Mouse (Mus musculus) heart, embryonic 10.5 days (tissue): Measurements from ENCODE around the gene Il17rc. TPM values are rescaled to one million over a fixed set of nuclear protein-coding genes. Genes with fewer than 3 reads are reported as not detected.

Experiments
- DNase-seq: peaks from one replicate; pipeline ENCODE4 v3.0.0-alpha.2; 2017; ENCODE audit warnings: low spot score
- H3K27ac ChIP-seq: fragments of 300-500 bp; sonication (generic); 2 replicates; pipeline ENCODE4 v1.5.1; 2016; ENCODE audit warnings: mild to moderate bottlenecking
- H3K27me3 ChIP-seq: fragments of 300-500 bp; sonication (generic); 2 replicates; pipeline ENCODE4 v1.6.1; 2016; ENCODE audit warnings: mild to moderate bottlenecking; ENCODE audit not compliant: poor library complexity, insufficient read depth, severe bottlenecking
- H3K36me3 ChIP-seq: fragments of 300-500 bp; sonication (generic); 2 replicates; pipeline ENCODE4 v1.6.1; 2016; ENCODE audit warnings: mild to moderate bottlenecking, moderate library complexity
- H3K4me1 ChIP-seq: fragments of 300-500 bp; sonication (generic); 2 replicates; pipeline ENCODE4 v1.6.1; 2016; ENCODE audit warnings: mild to moderate bottlenecking
- H3K4me3 ChIP-seq: fragments of 300-500 bp; sonication (generic); 2 replicates; pipeline ENCODE4 v1.5.1; 2016; ENCODE audit warnings: mild to moderate bottlenecking, moderate library complexity
- H3K9me3 ChIP-seq: fragments of 300-500 bp; sonication (generic); 2 replicates; pipeline ENCODE4 v1.6.1; 2016; ENCODE audit warnings: mild to moderate bottlenecking, moderate library complexity
- WGBS: fragments of 180-500 bp; shearing (Covaris S2); methylation state at CpG from one replicate; pipeline ENCODE4 v1.1.7; 2016; 5-methylcytosine and 5-hydroxymethylcytosine counted together
- polyA plus RNA-seq: library from polyadenylated mRNA; unstranded; fragments of >200 nt; fragmentation: Nextera tagmentation; extraction: Ambion mirVana; gene quantifications from 2 replicates; pipeline ENCODE4 v1.2.1, GENCODE M21; 2016

Gene Il17rc
- polyA plus RNA-seq, 1 experiment from 2014 or later = 4.5 TPM

DNA sequence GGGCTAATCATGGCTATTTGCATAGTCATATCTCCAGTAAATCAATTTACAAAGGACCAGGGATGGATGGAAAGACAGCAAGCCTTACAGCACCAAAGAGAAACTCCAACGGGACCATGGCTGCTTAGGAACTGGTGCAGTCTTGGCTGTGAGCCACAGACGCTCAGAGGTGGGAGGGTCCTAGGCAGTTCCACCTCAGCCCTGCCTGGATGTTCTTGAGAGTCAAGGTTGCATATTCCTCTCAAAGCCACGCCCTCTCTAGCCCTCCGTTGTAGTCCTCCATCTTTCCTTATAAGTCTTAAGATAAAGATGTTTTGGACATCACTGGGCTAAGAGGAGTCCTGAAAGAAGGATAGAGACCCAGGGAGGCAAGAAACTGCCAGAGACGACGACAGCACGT, 7.2 kb upstream of the Il17rc start:
- Histone ChIP-seq H3K4me1 (peaks cover 2% of the 10 kb centered on the region), H3K36me3 (no peaks in the 10 kb centered on the region), H3K27ac (no peak overlapping the region), H3K9me3 (no peaks in the 10 kb centered on the region), H3K4me3 (no peak overlapping the region), H3K27me3 (peaks cover 41% of the 10 kb centered on the region; the same call in 1 of the 2 replicates)
- DNase-seq = no peak
- WGBS = 71% methylated on average over 7 of the region's 7 CpGs

DNA sequence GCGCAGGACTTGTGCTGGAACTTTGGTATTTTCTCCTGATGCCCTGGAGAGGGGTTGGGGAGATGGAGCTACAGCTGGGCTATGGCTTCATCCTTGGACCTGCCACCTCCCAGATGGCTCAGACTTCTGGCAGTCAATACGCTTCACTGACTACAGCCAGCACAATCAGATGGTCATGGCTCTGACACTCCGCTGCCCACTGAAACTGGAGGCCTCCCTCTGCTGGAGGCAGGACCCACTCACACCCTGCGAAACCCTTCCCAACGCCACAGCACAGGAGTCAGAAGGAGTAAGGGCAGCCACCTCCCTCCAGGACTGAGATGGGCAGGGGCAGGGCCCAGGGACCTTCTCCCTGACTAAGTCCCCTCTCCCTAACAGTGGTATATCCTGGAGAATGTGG, 5.6 kb upstream of the Il17rc start:
- H3K27me3 ChIP-seq = peaks cover 55% of the 10 kb centered on the region
- no peak overlapping the region for H3K27ac ChIP-seq
- no peaks in the 10 kb centered on the region for H3K36me3 ChIP-seq
- peaks cover 15% of the 10 kb centered on the region for H3K4me1 ChIP-seq
- 53% methylated on average over 5 of the region's 5 CpGs for WGBS
- H3K9me3 ChIP-seq = no peaks in the 10 kb centered on the region
- DNase-seq = no peak
- no peak overlapping the region for H3K4me3 ChIP-seq

DNA sequence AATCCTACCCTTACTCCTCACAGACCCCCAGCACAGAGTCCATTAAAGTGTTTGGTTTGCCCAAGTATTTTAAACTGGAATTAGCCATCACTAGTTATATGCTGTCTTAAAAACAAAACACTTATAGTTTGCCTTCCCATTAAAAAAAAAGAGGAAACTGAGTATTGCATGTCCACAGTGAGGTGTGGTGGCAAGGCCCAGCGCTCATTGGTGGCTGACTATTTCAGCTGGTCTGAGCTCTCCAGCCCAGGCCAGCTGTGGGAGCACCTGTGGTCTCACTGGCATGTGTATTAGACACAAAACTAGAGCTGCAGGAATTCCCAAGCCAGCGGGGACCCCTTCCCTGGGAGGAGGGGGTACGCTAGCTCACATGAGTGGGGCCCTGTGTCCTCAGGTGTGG, 2.7 kb upstream of the Il17rc start:
- no peaks in the 10 kb centered on the region for H3K36me3 ChIP-seq
- no peak overlapping the region for H3K27ac ChIP-seq
- H3K4me3 ChIP-seq = no peak overlapping the region
- no peaks in the 10 kb centered on the region for H3K9me3 ChIP-seq
- no peak for DNase-seq
- H3K27me3 ChIP-seq = peaks cover 79% of the 10 kb centered on the region
- 61% methylated on average over 3 of the region's 3 CpGs for WGBS
- H3K4me1 ChIP-seq = peaks cover 31% of the 10 kb centered on the region

DNA sequence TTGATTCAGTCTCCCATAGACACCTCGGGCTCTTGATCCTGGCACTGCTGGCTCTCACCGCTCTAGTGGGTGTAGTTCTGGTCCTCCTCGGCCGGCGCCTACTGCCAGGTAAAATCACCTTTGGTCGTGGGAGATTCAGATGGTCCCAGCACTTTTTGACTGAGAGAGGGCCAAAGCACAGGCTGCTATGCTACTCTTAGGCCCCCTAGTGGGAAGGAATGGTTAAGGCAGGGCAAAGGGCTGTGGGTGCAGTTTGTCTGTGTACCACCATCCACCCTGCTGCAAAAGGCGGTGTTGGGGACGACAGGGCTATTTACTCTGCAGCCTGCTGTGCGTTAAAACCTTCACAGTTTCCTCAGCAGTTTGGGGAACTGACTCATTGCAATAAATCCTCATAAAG, 2.2 kb upstream of the Il17rc start:
- 6% methylated on average over 9 of the region's 9 CpGs for WGBS
- DNase-seq = peak; percentile 88
- peaks cover 82% of the 10 kb centered on the region for H3K27me3 ChIP-seq
- 0 out of 2 replicates have a peak overlapping the region, but pooled peaks have one; percentile 65 for H3K27ac ChIP-seq
- H3K36me3 ChIP-seq = no peaks in the 10 kb centered on the region
- peaks cover 31% of the 10 kb centered on the region for H3K4me1 ChIP-seq
- peak overlapping the region; percentile 57 for H3K4me3 ChIP-seq
- no peaks in the 10 kb centered on the region for H3K9me3 ChIP-seq

DNA sequence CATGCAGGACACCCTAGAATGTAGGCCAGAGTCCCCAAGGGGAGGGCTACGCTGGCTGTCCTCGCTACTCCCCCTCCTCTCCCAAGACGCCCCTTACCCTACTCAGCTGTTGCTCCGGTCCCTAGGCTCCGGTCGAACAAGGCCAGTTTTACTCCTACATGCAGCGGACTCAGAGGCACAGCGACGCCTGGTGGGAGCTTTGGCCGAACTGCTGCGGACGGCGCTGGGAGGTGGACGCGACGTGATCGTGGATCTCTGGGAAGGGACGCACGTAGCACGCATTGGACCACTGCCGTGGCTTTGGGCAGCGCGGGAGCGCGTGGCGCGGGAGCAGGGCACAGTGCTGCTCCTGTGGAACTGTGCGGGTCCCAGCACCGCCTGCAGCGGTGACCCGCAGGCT, 1.8 kb upstream of the Il17rc start:
- WGBS = 1% methylated on average over 31 of the region's 31 CpGs
- H3K27me3 ChIP-seq = peaks cover 82% of the 10 kb centered on the region
- H3K4me1 ChIP-seq = peaks cover 31% of the 10 kb centered on the region
- peak; percentile 86 for DNase-seq
- H3K4me3 ChIP-seq = peak overlapping the region; percentile 57
- no peaks in the 10 kb centered on the region for H3K36me3 ChIP-seq
- no peaks in the 10 kb centered on the region for H3K9me3 ChIP-seq
- peak overlapping the region; percentile 65 for H3K27ac ChIP-seq

DNA sequence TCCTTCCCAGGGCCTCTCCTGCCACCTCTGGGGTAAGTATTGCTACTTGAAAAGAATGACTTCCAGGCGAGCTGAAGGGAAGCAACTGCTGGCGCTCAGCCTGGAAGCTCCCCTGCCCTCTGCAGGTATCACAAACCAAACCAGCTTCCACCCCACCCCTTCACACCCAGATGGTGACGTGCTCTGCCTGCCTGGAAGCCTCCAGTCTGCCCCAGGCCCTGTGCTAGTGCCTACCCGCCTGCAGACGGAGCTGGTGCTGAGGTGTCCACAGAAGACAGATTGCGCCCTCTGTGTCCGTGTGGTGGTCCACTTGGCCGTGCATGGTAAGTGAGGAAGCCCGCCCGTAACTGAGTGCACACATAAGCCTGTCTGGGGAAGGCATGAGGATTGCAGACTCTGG, 834 bp downstream of the Il17rc start:
- 61% methylated on average over 10 of the region's 10 CpGs for WGBS
- Histone ChIP-seq H3K36me3 (no peaks in the 10 kb centered on the region), H3K27me3 (peaks cover 75% of the 10 kb centered on the region), H3K4me3 (no peak overlapping the region), H3K27ac (no peak overlapping the region), H3K4me1 (peaks cover 31% of the 10 kb centered on the region), H3K9me3 (no peaks in the 10 kb centered on the region)
- no peak for DNase-seq

DNA sequence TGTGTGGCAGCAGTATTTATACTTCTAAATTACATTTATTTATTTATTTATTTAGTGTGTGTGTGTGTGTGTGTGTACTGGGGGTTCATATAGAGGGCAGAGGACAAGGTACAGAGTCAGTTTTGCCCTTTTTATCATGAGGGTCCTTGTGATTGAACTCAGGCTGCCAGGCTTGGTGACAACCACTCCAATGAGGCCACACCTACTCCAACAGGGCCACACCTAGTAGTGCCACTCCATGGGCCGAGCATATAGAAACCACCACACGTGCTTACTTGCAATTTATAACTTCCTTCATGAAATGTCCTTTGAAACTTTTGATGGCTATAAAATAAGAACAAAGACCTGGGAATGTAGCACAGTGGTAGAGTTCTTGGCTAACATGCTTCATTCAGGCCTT, 2.0 kb downstream of the Il17rc start:
- H3K27ac ChIP-seq = no peak overlapping the region
- H3K4me3 ChIP-seq = no peak overlapping the region
- no peaks in the 10 kb centered on the region for H3K36me3 ChIP-seq
- DNase-seq = no peak
- no peaks in the 10 kb centered on the region for H3K9me3 ChIP-seq
- WGBS = 69% methylated on average over 2 of the region's 2 CpGs
- H3K4me1 ChIP-seq = peaks cover 31% of the 10 kb centered on the region
- H3K27me3 ChIP-seq = peaks cover 79% of the 10 kb centered on the region

DNA sequence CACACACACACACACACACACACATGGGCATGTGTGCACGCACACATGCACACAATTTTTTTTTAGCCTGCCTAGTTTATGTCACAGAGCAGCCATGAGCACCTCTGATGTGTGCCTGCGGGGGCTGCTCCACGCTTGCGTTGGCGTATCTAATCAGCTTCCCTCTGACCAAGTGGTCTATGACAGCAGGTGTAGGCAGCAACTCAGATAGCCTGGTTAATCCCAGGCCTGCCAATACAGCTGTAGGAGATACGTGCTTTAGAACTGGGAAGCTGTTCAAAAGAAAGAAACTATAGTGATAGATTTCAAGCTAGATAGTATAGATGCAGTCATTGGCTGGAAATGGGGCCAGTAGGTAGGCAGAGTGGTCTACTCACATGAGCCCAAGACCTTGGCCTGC, 2.5 kb downstream of the Il17rc start:
- Histone ChIP-seq H3K9me3 (no peaks in the 10 kb centered on the region), H3K4me3 (no peak overlapping the region), H3K4me1 (peaks cover 31% of the 10 kb centered on the region), H3K27me3 (peaks cover 75% of the 10 kb centered on the region), H3K27ac (no peak overlapping the region), H3K36me3 (no peaks in the 10 kb centered on the region)
- WGBS = 68% methylated on average over 6 of the region's 6 CpGs
- DNase-seq = no peak

DNA sequence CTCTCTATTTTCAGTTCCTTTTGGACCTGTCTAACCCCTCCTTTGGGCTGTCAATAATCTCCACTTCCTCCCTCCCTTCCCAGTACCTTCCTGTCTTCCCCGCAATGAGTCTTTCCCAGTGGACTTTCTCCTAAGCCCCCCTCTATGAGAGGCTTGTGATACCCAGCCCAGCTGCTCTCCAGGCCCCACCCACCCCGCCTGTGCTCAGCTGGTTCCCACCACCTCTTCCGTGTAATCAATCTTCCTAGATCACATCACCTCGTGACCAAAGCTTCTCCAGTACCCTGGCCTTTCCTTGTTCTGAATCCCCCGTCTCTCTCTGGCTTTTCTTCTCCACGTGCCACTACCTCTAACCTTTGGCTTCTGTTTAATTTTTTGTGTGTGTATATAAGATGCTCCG, 6.1 kb downstream of the Il17rc start:
- no peak overlapping the region for H3K27ac ChIP-seq
- H3K36me3 ChIP-seq = no peaks in the 10 kb centered on the region
- peaks cover 13% of the 10 kb centered on the region for H3K4me1 ChIP-seq
- no peak overlapping the region for H3K4me3 ChIP-seq
- H3K9me3 ChIP-seq = no peaks in the 10 kb centered on the region
- WGBS = 49% methylated on average over 7 of the region's 7 CpGs
- peaks cover 75% of the 10 kb centered on the region for H3K27me3 ChIP-seq
- no peak for DNase-seq

DNA sequence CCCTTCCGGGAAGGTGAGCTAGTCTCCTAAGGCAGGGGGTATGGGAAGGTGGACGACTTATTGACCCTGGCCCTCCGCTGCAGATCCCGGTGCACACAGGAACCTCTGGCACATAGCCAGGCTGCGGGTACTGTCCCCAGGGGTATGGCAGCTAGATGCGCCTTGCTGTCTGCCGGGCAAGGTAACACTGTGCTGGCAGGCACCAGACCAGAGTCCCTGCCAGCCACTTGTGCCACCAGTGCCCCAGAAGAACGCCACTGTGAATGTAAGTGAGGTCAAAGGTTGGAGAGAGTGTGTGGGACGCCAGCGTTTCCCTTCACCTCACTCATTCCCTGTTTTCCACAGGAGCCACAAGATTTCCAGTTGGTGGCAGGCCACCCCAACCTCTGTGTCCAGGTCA, 7.7 kb downstream of the Il17rc start:
- no peak overlapping the region for H3K4me3 ChIP-seq
- H3K36me3 ChIP-seq = no peaks in the 10 kb centered on the region
- H3K9me3 ChIP-seq = no peaks in the 10 kb centered on the region
- WGBS = 86% methylated on average over 10 of the region's 10 CpGs
- H3K27me3 ChIP-seq = peaks cover 70% of the 10 kb centered on the region
- H3K4me1 ChIP-seq = peaks cover 24% of the 10 kb centered on the region
- no peak overlapping the region for H3K27ac ChIP-seq
- DNase-seq = no peak

DNA sequence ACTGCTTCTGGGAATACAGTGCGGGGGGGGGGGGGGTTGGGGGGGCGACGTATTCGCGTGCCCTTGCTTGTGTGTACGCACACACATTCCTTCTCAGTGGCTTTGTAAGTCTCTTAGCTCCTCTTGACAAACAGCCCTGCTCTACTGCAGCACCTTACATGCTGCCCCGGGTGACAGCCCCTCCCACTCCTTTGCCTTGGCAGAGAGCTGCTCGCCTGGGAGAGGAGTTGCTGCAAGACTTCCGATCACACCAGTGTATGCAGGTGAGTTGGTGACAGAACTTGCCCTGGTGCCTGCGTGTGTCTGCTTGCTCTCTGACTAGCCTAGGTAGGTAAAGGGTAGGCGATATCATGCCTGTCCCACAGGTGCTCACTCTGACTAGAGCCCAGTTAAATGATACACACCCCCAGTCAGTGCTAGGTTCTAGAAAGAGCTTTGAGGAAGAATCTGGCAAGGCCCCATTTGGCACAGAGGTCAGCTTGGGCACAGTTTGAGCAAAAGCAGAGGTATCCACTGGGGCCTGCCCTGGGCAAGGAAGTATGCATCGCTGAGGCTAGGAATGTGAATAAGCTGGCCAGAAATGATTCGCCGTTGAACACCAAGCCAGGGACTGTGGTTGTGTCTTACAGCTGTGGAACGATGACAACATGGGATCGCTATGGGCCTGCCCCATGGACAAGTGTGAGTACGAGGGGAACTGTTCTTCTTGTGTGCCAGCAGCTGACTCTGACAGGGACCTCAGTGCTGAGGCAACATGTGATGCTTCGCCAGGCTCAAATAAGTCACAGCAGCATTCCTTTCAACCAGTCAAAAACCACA, 9.5 kb downstream of the Il17rc start:
- H3K27me3 ChIP-seq = peaks cover 61% of the 10 kb centered on the region
- H3K4me1 ChIP-seq = peaks cover 29% of the 10 kb centered on the region
- WGBS = 56% methylated on average over 18 of the region's 18 CpGs
- no peaks in the 10 kb centered on the region for H3K36me3 ChIP-seq
- no peak overlapping the region for H3K27ac ChIP-seq
- H3K9me3 ChIP-seq = no peaks in the 10 kb centered on the region
- H3K4me3 ChIP-seq = no peak overlapping the region
- no peak for DNase-seq

DNA sequence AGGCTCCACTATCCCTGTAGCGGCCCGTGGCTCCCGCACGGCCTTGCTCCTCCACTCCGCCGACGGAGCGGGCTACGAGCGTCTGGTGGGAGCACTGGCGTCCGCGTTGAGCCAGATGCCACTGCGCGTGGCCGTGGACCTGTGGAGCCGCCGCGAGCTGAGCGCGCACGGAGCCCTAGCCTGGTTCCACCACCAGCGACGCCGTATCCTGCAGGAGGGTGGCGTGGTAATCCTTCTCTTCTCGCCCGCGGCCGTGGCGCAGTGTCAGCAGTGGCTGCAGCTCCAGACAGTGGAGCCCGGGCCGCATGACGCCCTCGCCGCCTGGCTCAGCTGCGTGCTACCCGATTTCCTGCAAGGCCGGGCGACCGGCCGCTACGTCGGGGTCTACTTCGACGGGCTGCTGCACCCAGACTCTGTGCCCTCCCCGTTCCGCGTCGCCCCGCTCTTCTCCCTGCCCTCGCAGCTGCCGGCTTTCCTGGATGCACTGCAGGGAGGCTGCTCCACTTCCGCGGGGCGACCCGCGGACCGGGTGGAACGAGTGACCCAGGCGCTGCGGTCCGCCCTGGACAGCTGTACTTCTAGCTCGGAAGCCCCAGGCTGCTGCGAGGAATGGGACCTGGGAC, 11.4 kb downstream of the Il17rc start:
- peaks cover 45% of the 10 kb centered on the region for H3K27me3 ChIP-seq
- peak overlapping the region; percentile 93 for H3K27ac ChIP-seq
- no peaks in the 10 kb centered on the region for H3K9me3 ChIP-seq
- 1% methylated on average over 65 of the region's 65 CpGs for WGBS
- DNase-seq = peak; percentile 85
- H3K4me3 ChIP-seq = peak overlapping the region; percentile 77
- peaks cover 6% of the 10 kb centered on the region; the same call in 1 of the 2 replicates for H3K36me3 ChIP-seq
- H3K4me1 ChIP-seq = peaks cover 29% of the 10 kb centered on the region

DNA sequence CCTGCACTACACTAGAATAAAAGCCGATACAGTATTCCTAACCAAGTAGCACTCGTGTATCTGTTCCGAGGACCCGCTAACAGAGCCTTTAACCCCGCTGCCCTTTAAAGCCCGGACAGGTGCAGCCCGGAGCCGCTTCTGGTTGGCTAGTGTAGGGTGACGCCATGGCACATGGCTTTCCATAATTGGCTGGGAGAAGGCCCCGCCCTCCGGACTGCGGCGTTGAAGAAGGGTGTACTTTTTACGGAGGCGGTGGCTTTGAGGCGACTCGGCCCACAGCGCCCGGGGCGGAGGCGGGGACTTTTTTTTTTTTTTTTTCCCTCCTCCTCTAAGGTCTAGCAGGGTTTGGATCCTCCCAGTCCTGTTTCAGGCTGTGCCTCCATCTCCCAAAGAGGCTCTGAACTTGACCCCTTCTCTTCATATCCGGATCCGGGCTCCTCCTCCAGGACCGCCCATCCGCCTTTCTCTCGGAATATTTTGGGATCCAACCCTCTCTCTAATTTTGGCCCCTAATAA, 11.9 kb downstream of the Il17rc start, which contains the start of gene Creld1:
Gene Creld1, plus strand, starts transcription at position 198 of the 516 bp plus-strand sequence.
- H3K9me3 ChIP-seq = no peaks in the 10 kb centered on the region
- H3K27ac ChIP-seq = peak within 1 kb of the TSS; percentile 93
- peak; percentile 98 for DNase-seq
- peaks cover 29% of the 10 kb centered on the region for H3K4me1 ChIP-seq
- peaks cover 12% of the 10 kb centered on the region for H3K36me3 ChIP-seq
- H3K27me3 ChIP-seq = peaks cover 42% of the 10 kb centered on the region
- WGBS = under 1% methylated on average over 26 of the region's 26 CpGs
- peak within 1 kb of the TSS; percentile 77 for H3K4me3 ChIP-seq
